Mouse (Mus musculus) spleen, postnatal 36 days (tissue): ENCODE data around the gene Atp6v1g2.
A peak's percentile ranks its signal among the peaks of the same experiment; 100 is the strongest.

Experiments used
- DNase-seq, 2 experiments: peaks; one replicate each; pipeline ENCODE4 v3.0.0; 2022; ENCODE audit warnings: low spot score in 2 of 2, mixed read lengths in 1 of 2

Gene Atp6v1g2

DNA sequence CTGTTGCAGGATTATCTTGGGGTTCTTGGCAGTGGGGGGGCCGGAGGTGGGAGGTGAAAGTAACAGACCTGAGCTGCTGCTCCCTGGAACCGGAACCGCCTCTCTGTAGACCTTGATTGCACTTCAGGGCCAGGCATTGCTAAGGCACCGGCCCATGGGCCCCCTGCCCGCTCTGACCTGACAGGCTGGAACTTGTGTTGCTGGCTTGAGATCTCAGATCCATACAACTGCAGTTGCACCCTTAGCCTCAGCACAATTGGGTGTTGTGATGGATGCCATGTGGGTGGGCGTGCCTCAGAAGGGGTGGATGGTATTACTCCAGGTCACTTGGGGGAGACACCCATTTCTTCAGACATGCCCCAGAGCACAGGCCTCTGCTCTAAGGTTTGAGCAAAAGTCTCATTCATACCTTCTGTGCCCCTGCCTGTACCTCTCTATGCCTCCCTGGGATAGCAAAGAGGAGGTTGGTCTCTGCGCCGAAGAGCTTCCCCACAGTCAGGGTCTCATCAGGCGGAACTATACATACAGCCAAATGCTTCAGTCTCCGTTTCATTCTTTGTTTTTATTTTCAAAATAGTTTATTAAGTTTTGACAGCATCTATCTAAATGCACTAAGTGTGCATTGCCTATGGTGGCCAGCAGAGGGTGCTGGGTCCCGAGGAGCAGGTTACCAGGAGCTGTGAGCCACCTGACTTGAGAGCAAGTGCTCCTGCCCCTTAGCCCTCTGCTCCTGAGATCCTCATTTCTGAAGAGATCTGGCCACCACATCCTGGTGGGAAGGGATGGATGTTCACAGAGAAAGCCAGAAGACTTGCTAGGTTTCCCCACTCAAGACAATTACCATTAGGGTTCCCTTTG, 21.0 kb downstream of the Atp6v1g2 start:
- DNase-seq = peak; percentile 63 to 76

DNA sequence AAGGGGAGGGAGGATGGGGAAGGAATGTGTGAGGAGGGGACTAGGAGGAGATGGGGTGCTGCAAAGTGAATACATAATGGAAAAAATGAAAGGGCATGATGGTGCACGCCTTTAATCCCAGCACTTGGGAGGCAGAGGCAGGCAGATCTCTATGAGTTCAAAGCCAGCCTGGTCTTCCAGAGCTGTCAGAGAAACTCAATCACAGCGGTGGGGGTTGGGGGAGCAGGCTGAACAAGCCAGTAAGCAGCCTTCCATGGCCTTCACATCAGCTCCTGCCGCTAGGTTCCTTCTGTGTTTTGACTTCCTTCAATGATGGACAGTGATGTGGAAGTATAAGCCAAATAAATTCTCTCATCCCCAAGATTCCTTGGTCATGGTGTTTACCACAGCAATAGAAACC, 21.8 kb downstream of the Atp6v1g2 start:
- DNase-seq = no peak

DNA sequence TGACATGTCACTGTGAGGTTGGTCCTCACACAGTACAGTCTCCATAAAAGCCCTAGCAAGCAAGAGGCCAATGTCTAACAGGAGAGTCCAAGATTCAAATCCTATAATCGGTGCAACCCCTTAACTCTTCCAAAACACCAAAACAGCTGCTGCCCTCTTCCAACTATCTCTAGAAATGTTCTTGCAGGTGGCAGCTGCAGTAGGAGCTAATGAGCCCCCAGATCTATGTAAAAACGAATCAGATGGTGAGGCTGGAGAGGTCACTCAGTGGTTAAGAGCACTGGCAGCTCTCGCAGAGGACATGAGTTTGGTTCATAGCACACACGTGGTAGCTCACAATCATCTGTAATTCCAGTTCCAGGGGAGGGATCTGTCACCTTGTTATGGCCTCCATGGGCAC, 22.2 kb downstream of the Atp6v1g2 start:
- no peak for DNase-seq

DNA sequence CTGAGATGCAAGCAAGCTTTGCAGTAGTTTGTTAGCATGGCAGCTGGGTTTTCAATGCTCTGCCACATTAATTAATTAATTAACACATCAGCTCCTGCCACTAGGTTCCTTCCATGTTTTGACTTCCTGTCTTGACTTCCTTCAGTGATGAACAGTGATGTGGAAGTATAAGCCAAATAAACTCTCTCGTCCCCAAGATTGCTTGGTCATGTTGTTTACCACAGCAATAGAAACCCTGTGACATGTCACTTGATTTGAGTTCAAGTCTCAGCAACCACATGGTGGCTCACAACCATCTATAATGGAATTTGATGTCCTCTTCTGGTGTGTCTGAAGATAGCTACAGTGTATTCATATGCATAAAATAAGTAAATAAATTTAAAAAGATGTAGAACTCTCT, 23.9 kb downstream of the Atp6v1g2 start:
- no peak for DNase-seq

DNA sequence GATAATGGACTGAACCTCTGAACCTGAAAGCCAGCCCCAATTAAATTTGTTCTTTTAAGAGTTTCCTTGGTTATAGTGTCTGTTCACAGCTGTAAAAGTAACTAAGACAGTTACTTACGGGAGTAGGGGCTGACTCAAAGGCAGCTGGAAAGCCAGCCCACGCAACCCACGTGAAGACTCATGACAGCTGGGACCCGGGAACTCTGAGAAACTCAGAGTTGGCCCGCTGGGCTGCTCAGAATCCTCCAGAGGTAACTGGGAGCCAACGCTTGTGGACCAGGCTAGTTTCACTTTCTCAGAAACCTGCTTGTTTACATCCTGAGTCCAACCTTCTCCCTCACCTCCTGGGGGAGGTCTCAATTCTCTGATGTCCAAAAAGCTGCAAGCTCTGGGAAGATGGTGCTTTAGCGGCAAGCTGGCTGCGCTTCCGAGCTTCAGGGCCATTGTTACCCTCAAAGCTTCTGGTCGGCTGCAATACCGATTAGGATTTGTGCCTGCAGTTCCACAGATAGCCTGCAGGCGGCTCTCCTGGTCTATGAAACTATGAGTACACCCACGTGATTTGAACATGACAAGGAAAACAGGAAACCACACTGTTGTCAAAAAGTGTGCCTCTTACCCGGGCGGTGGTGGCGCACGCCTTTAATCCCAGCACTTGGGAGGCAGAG, 24.5 kb downstream of the Atp6v1g2 start:
- peak; percentile 95 to 97 for DNase-seq

DNA sequence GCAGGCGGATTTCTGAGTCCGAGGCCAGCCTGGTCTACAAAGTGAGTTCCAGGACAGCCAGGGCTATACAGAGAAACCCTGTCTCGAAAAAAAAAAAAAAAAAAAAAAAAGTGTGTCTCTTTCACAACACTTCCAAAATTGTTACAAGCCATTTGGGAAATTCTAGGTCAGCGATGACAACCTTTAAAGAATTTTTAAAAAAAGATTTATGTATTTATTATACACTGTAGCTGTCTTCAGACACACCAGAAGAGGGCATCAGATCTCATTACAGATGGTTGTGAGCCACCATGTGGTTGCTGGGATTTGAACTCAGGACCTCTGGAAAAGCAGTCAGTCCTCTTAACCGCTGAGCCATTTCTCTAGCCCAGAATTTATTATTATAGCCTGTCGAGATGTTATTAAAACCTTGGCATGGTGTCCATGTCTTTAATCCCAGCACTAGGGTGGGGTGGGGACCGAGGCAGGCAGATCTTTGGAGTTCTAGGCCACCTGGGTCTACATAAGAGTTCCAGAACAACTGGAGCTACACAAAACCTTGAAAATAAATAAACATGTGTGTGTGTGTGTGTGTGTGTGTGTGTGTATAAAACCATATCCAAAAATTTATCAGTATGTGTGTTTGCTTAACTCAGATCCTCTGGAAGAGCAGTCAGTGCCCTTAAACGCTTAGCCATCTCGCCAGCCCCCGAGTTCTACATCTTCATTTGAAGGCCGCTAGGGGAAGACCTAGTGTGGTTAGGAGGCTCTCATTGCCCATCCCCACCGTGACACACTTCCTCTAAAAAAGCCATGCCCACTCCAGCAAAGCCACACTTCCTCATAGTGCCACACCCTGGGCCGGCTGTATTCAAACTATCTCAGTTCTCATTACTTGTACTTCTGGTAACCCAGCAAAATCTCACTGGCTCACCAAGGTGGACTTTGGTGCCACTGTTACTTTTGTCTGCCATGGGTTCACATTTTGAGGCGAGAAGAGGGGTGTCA, 25.3 kb downstream of the Atp6v1g2 start:
- DNase-seq = peak; percentile 95 to 98

DNA sequence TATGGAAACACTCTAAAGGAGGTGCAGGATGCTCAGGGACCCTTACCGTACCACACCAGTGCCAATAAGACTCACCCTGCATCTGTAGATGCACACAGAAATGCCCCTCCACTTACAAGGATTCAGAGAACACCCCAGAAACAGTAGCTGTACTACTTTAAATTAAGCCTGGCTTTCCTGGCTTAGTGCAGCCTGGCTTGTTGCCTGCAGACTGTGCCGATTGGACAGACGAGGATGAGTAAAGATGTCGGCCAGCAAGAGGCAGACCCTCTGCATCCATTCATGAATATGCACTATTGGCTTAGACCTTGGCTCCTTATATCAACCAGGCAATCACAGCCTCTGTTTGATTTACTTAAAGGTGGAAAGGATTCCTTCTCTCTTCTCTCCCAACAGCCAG, 26.2 kb downstream of the Atp6v1g2 start:
- no peak for DNase-seq

DNA sequence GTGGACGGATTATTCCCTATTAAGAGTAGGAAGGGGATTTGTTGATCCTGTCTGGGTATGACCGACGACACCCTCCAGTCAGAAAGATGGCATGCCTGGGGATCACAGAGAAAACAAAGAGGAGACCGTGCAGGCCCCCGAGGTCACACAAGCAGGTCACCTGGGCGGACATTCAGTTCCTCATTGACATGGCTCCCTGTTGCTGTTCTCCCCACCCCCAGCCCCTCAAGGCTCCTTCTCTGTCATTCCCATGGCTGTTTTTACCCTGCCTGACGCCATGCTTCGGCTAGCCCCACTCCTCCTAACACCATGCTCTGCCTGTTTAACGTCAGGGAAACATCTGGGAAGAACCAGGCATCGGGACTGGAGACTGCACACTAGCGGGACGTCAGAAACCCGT, 28.2 kb downstream of the Atp6v1g2 start:
- DNase-seq = no peak

DNA sequence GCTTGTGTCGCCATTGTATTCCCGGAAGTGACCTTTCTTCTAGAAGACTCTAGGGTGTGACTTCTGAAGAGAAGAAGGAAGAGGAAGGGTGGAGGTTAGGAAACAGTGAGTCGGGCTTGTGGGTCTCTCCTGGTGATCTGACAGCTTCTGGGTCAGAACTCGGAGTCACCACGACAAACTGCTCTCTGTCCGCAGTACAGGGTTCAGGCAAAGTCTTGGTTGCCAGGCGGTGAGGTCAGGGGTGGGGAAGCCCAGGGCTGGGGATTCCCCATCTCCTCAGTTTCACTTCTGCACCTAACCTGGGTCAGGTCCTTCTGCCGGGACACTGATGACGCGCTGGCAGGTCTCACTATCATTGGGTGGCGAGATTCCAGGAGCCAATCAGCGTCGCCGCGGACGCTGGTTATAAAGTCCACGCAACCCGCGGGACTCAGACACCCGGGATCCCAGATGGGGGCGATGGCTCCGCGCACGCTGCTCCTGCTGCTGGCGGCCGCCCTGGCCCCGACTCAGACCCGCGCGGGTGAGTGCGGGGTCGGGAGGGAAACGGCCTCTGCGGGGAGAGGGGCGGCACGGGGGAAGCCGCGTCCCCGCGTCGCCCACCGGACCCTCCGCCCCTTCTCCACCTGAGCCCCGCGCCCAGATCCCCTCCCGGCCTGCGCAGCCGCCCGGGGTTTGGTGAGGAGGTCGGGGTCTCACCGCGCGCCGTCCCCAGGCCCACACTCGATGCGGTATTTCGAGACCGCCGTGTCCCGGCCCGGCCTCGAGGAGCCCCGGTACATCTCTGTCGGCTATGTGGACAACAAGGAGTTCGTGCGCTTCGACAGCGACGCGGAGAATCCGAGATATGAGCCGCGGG, 29.4 kb downstream of the Atp6v1g2 start, which contains the start of gene H2-D1:
Gene H2-D1, plus strand, starts transcription at position 67 of the 859 bp plus-strand sequence.
- DNase-seq = peak; percentile 100

DNA sequence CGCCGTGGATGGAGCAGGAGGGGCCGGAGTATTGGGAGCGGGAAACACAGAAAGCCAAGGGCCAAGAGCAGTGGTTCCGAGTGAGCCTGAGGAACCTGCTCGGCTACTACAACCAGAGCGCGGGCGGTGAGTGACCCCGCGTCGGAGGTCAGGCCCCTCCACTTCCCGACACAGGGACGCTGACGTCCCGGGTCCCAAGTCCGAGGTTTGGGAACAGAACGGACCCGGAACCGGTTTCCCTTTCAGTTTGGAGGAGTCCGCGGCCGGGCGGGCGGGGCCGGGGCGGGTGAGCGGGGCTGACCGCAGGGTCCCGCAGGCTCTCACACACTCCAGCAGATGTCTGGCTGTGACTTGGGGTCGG, 30.0 kb downstream of the Atp6v1g2 start:
- DNase-seq = no peak

DNA sequence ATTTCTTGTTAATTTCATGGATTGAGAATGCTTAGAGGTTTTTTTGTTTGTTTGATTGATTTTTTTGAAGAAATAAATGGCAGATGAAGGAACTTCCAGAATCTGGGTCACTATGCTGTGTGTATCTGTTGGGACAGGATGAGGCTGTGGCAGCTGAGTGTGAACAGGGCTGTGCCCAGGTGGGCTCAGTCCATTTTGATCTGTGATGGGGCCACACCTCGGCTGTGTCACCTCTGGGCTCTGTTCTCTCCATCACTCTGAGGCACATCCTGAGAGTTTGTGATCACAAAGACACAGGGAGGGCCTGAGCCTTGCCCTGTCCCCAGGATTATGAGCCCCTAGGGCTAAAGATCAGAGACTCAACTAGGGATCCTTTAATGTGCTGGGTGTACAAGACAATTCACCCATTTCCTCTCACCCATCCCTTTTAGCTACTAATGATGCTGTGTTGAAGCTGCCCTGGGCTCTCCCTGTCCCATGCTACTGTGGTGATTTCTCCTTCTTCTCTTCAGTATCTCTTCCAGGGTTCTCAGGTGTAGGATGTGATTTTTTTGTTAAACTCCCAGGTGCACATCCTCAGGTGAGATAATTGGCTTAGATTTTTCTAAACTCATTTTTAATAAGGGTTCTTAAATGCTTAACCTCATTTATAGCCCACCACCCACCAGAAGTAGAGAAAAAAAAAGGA, 34.1 kb downstream of the Atp6v1g2 start:
- no peak for DNase-seq

DNA sequence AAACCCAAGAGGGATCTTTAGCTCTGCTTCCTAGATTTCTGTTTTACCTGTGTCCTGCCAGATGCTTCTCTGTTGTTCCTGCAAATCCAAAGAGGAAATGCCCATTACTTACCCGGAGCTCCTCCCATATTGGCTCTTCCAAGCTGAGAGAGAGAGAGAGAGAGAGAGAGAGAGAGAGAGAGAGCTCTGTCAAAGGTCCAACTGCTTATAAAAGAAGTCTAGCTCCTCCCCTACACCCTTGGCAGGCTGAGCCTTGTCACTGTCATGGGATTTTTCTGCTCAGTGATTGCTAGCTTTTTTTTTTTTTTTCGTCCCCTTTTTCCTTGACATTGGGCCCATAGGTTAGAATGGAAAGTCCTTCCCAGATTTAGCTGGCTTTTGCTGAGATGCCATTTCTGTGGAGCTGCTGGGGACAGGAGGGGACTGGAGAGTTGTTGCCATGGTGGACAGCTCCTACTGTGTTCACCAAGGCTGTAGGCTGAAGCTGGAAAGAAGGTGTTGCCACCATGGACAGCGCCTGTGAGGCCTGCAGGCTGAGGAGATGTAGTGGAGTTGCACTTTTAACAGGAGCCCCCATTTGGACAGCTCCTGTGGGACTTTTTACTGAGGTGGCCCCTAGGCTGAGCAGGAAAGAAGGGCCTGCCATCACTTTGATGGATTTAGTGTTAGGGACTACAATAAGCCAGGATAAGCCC, 36.3 kb downstream of the Atp6v1g2 start:
- DNase-seq = peak; percentile 43 to 58

DNA sequence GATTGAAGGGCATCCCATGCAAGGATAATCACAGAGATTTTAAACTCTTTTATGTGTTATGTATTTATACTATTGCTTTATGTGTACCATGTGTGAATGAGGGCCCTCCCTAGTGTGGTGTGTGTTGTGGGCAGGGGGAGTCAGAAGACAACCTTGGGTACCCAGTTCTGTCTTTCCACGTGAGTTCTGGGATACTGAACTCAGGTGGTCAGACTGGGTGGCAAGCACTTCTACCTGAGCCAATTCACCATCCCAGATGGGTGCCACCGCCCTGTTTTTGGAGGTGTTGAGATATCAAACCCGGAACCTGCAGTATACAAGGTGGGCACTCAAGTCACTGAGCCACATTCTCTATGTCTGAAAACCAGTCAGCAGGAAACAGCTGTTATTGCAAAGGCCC, 38.8 kb downstream of the Atp6v1g2 start:
- no peak for DNase-seq

DNA sequence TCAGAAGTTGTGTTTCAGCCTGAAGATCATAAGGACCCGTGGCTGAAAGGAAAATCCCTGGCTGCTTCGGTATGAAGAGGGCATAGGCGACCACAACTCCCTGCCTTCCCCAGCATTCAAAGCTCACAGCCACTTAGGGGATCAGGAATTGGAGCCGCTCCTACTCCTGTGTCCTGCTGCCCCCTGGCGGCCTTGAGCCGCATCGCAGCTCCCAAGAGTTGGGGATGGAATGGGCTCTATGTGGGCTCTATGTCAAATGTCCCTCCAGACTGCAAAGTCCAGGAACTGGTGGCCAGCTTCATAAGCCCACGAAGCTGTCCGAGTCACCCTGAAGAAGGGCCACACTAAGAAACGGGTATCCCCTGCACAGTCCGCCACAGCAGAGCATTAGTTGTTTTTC, 41.3 kb downstream of the Atp6v1g2 start:
- DNase-seq = peak; percentile 76 to 84

DNA sequence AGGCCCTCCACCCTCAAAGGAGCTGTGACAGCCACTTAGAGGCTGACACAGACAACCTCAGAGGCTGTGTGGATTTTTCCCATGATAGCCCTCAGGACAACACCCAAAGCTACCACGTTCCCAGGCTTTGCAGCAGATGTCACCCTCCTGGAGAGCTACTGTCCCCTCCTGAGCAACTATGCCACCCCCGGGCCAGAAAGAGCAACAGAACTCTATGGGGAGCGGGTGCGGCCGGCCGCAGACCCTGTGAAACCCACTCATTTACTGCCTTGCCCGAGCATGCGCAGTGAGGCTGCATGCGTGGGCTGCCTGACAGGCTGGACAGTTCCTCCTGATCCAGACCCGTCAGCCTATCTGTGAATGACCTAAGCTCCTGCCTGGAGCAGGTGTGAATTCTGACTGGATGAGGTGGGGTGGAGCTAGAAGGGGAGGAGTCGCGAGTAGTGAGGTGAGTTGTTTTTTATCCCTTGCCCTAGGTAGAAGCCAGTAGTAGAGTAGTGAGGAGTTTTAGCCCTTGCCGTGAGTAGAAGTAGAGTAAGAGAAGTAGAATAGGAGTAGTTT, 42.9 kb downstream of the Atp6v1g2 start:
- no peak for DNase-seq

DNA sequence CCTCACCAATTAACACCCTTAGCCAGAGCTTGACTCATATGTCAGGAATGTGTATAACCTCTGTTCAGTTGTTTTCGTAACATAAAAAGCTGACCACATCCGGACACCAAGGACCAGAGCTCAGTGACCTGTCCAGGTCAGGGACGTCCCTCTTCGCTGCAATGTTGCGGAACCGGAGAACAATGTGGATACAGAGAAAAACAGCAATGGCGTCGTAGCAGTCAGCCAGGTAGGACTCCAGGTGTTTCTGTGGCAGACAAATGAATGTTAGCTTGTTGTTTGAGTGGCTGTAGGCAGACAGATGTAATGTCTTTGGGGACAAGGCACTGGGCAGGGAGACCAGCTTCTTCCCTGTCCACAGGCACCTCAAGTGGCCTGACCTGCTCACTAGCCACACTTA, 44.6 kb downstream of the Atp6v1g2 start:
- no peak for DNase-seq

DNA sequence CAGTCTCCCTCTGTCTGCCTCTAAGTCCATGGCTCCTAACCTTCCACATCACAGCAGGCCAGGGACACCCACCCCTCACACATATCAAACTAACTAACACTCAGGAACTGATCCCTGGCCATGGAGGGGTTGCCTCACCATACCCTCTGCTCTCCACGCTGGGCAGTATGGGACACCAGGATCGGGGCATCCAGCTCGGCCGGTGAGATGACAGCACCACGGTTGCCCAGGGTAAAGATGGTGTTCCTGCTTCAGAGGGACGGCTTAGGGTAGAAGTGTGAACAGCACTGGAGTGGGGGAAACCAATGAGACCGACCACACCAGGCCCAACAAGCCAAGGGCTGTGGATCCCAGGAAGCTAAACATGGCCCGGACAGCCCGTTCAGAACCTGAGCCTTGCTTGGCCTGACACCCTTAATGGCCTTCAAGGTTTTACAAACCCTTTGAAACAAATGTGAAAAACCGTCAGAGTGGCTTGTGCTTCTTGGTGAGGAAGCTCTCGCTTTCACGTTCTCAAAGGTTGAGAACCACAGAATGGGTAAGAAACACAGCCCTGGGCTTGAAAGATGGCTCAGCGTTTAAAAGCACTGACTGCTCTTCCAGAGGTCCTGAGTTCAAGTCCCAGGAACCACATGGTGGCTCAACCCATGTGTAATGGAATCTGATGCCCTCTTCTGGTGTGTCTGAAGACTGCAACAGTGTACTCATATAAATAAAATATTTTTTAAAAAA, 45.7 kb downstream of the Atp6v1g2 start:
- no peak for DNase-seq

DNA sequence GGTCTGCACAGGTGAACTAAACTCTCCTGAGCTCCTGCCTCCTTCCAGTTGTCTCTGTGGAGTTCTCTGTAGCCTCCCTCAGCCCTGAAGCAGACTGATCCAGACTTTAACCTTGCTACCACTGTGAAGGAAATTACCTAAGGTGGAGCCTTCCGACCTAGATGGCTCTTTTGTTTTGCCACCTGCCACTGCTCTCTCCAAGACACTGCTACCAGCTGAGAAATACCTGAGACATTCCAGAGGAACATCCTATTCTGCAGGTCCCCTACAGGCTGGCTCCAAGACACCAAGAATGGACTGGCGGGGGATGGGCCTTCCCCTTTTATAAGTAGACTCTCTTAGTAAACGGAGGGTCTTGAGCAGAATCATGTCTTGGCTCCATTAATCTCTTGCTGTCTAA, 46.8 kb downstream of the Atp6v1g2 start:
- no peak for DNase-seq

DNA sequence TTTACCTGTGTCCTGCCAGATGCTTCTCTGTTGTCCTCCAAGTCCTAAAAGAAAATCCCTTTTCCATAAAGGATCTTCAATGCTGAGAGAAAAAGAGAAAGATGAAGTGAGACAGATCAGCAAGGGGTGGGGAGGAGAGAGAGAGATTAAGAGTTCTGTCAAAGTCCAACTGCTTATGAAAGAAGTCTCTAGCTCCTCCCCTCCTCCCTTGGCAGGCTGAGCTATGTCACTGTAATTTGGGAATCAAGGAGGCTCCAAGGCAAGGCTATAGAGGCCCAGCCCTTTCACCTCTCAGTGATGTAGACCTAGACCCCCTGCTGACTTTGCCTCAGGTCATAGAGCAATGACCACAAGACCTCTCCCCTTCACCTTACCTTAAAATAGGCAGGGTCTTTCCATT, 52.0 kb downstream of the Atp6v1g2 start:
- no peak for DNase-seq
